Mouse (Mus musculus) myocyte (in vitro differentiated cells): ENCODE measurements around the gene Fezf2.

Source experiments
- CEBPB ChIP-seq: IDR thresholded peaks from 2 replicates; pipeline ENCODE4 v1.6.1; 2011; ENCODE audit warnings: mild to moderate bottlenecking, moderate library complexity; ENCODE audit not compliant: poor library complexity, insufficient read depth, severe bottlenecking
- E2F4 ChIP-seq: IDR thresholded peaks from one replicate; pipeline ENCODE4 v1.6.1; 2011; ENCODE audit warnings: mild to moderate bottlenecking, control low read depth, moderate library complexity; ENCODE audit not compliant: insufficient read depth
- MAX ChIP-seq: IDR thresholded peaks from one replicate; pipeline ENCODE4 v1.6.1; 2011; ENCODE audit warnings: low read depth, mild to moderate bottlenecking, control low read depth
- MYOD1 ChIP-seq, 3 experiments: IDR thresholded peaks; one replicate each; pipeline ENCODE4 v1.6.1; 2011; ENCODE audit warnings: control low read depth in 2 of 3, low read depth in 2 of 3, mild to moderate bottlenecking in 2 of 3, moderate library complexity in 1 of 3; ENCODE audit not compliant: insufficient read length in 2 of 3, control insufficient read depth in 1 of 3
- MYOG ChIP-seq, 3 experiments: IDR thresholded peaks; one replicate each; pipeline ENCODE4 v1.6.1; 2011; ENCODE audit warnings: control low read depth in 2 of 3, low read depth in 2 of 3, mild to moderate bottlenecking in 2 of 3; ENCODE audit not compliant: insufficient read length in 2 of 3, control insufficient read depth in 1 of 3, insufficient read depth in 1 of 3
- POLR2A ChIP-seq: IDR thresholded peaks from one replicate; pipeline ENCODE4 v1.6.1; 2011; ENCODE audit warnings: low read depth, mild to moderate bottlenecking, control low read depth, moderate library complexity; ENCODE audit not compliant: insufficient read length
- POLR2AphosphoS2 ChIP-seq: IDR thresholded peaks from one replicate; pipeline ENCODE4 v1.6.1; 2011; ENCODE audit warnings: low read depth, control low read depth; ENCODE audit not compliant: insufficient read length
- REST ChIP-seq: IDR thresholded peaks from one replicate; pipeline ENCODE4 v1.6.1; 2011; ENCODE audit warnings: mild to moderate bottlenecking, control low read depth, moderate library complexity; ENCODE audit not compliant: insufficient read depth, insufficient read length
- SRF ChIP-seq: IDR thresholded peaks from one replicate; pipeline ENCODE4 v1.6.1; 2011; ENCODE audit warnings: low read depth; ENCODE audit not compliant: control insufficient read depth, insufficient read length
- TCF12 ChIP-seq: IDR thresholded peaks from one replicate; pipeline ENCODE4 v1.6.1; 2011; ENCODE audit warnings: mild to moderate bottlenecking, control low read depth; ENCODE audit not compliant: poor library complexity, insufficient read depth, severe bottlenecking
- USF1 ChIP-seq: IDR thresholded peaks from one replicate; pipeline ENCODE4 v1.6.1; 2011; ENCODE audit warnings: low read depth, mild to moderate bottlenecking, control low read depth, moderate library complexity

DNA sequence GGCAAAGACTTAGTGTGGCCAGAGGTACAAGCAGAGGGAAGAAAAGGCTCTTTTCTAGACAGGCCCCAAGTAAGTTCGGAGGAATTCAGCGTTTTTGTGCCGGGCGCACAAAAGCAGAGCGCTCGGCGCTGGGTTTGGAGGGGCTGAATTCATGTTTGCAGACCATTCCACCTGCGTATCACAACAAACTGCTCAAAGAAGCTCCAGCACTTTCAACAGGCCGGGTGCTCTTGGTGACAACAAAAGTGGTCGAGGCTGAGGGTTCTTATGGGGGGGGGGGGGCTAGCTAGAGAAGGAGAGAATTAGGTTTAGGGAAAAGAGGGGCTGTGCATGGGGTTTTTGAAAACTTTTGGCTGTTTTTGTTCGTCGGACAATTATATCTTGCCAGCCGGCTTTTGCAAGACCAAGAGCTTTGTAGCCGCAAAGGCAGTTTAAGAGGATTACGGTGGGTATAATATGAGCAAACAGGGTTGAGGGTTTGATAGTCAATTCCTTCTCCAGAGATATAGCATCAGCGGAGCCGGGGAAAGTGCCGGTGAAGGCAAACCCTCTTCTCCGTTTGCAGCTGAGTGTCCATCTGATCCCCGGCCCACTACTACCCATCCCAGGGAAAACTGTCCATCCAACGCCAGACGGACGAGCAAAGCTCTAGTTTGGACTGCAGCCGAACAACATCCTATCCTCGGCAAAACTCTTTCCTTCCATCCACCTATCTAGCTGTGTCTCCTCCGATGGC lies 956 bp downstream of the Fezf2 start:
- TF ChIP-seq POLR2A (no peak), MYOG (IDR thresholded peaks at IDR 0.05; ENCODE audit: control insufficient read depth in 1 of 3, insufficient read depth in 1 of 3, insufficient read length in 2 of 3, low read depth in 2 of 3) (no peak), MYOD1 (IDR thresholded peaks at IDR 0.05; ENCODE audit: control insufficient read depth in 1 of 3, insufficient read length in 2 of 3, low read depth in 2 of 3) (no peak), USF1 (no peak), MAX (no peak), POLR2AphosphoS2 (no peak), CEBPB (no peak), TCF12 (no peak), SRF (no peak), E2F4 (no peak), REST (no peak)
